Mouse (Mus musculus) small intestine, adult 2 months (tissue): ENCODE measurements around the gene Cyp2c23. TPM values are rescaled to one million over a fixed set of nuclear protein-coding genes. Genes with fewer than 3 reads are reported as not detected.

Experiments
- H3K27ac ChIP-seq: fragments of 200-500 bp; 2 replicates; pipeline ENCODE4 v1.5.1; 2012; ENCODE audit warnings: low read depth, low read length, control low read depth, inconsistent platforms; ENCODE audit not compliant: insufficient read depth
- H3K27me3 ChIP-seq: fragments of 200-500 bp; 2 replicates; pipeline ENCODE4 v1.6.1; 2012; ENCODE audit warnings: mild to moderate bottlenecking, moderate library complexity, low read length, inconsistent platforms; ENCODE audit not compliant: control insufficient read depth, insufficient read depth
- H3K36me3 ChIP-seq: fragments of 200-500 bp; 2 replicates; pipeline ENCODE4 v1.6.1; 2012; ENCODE audit warnings: mild to moderate bottlenecking, low read length, control low read depth, inconsistent platforms; ENCODE audit not compliant: control insufficient read depth, insufficient read depth
- H3K4me1 ChIP-seq: fragments of 200-500 bp; 2 replicates; pipeline ENCODE4 v1.6.1; 2012; ENCODE audit warnings: low read length, inconsistent platforms, mixed read lengths; ENCODE audit not compliant: control insufficient read depth, insufficient read depth, insufficient read length
- H3K4me3 ChIP-seq: fragments of 200-500 bp; 2 replicates; pipeline ENCODE4 v1.5.1; 2012; ENCODE audit warnings: low read depth, mild to moderate bottlenecking, control low read depth, inconsistent platforms, low read length, moderate library complexity
- CTCF ChIP-seq: fragments of 200-500 bp; IDR thresholded peaks from 2 replicates; pipeline ENCODE4 v1.5.1; 2012; ENCODE audit warnings: low read depth, mild to moderate bottlenecking, control low read depth, inconsistent platforms, low read length, moderate library complexity, mixed read lengths; ENCODE audit not compliant: insufficient replicate concordance, insufficient read length; ENCODE audit errors: extremely low read depth
- POLR2A ChIP-seq: fragments of 200-500 bp; IDR thresholded peaks from 2 replicates; pipeline ENCODE4 v1.6.1; 2012; ENCODE audit warnings: low read depth, mild to moderate bottlenecking, control low read depth, inconsistent platforms, low read length, moderate library complexity
- WGBS: fragments of 180-500 bp; shearing (Covaris S2); methylation state at CpG from one replicate; pipeline ENCODE4 v1.1.7; 2018; 5-methylcytosine and 5-hydroxymethylcytosine counted together
- polyA plus RNA-seq: library from polyadenylated mRNA; depleted of rRNA; stranded (reverse); fragments of >200 nt; gene quantifications from 2 replicates; pipeline ENCODE4 v1.2.3, GENCODE M21; 2012

Gene Cyp2c23
- polyA plus RNA-seq, 1 experiment, result 0.71 TPM

DNA sequence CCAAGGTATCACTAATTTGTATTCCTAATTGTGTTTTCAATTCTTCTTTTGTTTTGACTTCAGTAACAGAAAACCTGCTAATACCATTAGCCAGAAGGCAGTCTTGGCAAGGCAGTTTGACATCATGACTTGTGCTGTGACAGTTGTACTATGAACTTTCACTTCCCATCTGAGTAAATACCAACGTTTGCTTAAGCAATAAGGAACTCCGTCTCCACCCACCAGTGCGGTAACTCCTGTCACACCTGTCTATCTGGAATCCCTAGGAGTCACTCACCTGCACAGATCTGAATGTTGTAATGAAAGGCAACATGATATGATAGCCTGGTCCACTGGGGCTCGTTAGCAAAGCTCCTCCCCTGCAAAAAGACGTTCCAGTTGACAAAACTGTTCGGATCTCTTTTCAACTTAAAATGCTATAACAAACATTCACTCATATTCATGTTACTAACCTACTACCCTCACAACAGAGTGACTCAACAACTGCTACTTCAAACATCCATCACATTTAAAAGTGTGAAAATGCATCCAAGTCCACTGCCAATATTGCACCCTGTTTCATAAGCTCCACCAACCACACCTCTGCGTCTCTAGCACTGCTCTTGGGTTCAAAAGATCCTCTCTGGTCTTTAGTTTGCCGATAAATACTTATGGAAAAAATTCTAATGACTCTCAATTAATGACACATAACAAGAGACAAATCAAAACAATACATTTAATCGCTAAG, 38.5 kb upstream of the Cyp2c23 start:
- H3K36me3 ChIP-seq, result peaks cover 10% of the 10 kb centered on the region
- TF ChIP-seq CTCF (no peak), POLR2A (no peak)
- peak overlapping the region; percentile 83 for H3K27ac ChIP-seq
- H3K27me3 ChIP-seq, result no peaks in the 10 kb centered on the region
- H3K4me3 ChIP-seq, result no peak overlapping the region
- WGBS, result 29% methylated on average over 9 of the region's 9 CpGs
- peaks cover 8% of the 10 kb centered on the region; the same call in 1 of the 2 replicates for H3K4me1 ChIP-seq

DNA sequence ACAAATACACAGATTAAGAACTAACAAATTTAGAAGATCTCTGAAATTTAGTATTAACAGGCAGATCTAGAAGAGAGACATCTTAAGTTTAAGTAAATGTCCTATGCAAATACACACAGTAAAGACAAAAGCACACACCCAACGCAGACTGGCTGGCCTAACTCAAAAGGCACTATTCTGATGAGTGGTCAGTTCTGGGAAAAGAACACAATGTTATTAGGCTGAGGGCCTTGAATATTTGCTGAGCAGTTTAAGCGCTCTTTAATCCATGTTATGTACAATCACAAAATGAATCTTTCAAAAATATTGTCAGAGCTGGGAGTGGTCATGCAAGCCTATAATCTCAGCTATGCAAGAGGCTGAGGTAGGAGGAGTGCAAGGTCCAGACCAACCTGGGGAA, 35.7 kb upstream of the Cyp2c23 start:
- Histone ChIP-seq H3K27ac (peak overlapping the region; percentile 64), H3K27me3 (no peaks in the 10 kb centered on the region), H3K4me1 (peaks cover 8% of the 10 kb centered on the region; the same call in 1 of the 2 replicates), H3K4me3 (no peak overlapping the region), H3K36me3 (peaks cover 17% of the 10 kb centered on the region)
- 89% methylated on average over 2 of the region's 2 CpGs for WGBS
- no peak for TF ChIP-seq POLR2A
- TF ChIP-seq CTCF, result no peak

DNA sequence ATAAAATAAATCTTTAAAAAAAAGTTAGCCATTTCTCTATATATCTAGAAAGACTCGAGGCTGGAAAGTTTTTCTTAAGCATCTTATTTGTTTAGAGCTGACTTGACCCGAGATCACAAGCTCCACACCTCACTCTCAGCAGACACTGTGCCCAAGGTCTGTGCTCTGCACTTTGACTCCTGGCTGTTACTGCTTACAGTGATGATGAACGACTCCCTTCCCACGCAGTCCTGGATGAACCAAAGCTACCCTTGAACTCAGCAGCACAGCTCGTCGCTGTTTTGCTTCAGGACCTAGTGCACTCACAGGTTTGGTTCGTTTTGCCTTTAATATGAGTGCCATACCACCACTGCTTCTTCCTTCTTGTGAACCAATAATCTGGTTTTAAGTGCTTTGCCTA, 34.8 kb upstream of the Cyp2c23 start:
- peaks cover 8% of the 10 kb centered on the region; the same call in 1 of the 2 replicates for H3K4me1 ChIP-seq
- TF ChIP-seq POLR2A, result no peak
- no peak for TF ChIP-seq CTCF
- 56% methylated on average over 7 of the region's 7 CpGs for WGBS
- H3K36me3 ChIP-seq, result peaks cover 24% of the 10 kb centered on the region
- H3K4me3 ChIP-seq, result no peak overlapping the region
- peak overlapping the region; percentile 64 for H3K27ac ChIP-seq
- H3K27me3 ChIP-seq, result no peaks in the 10 kb centered on the region

DNA sequence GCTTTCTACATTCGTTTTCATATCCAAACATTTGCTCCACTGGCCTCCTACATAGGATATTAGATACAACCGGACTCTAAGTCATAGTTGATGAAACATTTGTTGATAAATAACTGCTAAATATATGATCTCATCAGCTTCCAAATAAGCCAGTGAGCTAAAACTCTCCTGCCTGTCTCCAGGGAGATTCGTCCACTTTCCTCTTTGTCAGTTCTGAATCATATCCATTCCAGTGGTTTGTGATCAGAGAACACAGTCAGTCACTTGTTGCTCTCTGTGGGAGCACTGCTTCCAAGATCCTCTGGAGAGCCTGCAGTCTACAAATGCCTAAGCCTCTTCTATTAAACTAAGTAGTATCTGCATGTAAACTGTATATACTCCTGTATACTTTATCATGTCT, 31.2 kb upstream of the Cyp2c23 start:
- H3K4me1 ChIP-seq, result peaks cover 6% of the 10 kb centered on the region; the same call in 1 of the 2 replicates
- H3K4me3 ChIP-seq, result no peak overlapping the region
- TF ChIP-seq POLR2A (no peak), CTCF (no peak)
- H3K36me3 ChIP-seq, result peaks cover 37% of the 10 kb centered on the region
- H3K27ac ChIP-seq, result no peak overlapping the region
- no peaks in the 10 kb centered on the region for H3K27me3 ChIP-seq
- 84% methylated on average over 3 of the region's 3 CpGs for WGBS

DNA sequence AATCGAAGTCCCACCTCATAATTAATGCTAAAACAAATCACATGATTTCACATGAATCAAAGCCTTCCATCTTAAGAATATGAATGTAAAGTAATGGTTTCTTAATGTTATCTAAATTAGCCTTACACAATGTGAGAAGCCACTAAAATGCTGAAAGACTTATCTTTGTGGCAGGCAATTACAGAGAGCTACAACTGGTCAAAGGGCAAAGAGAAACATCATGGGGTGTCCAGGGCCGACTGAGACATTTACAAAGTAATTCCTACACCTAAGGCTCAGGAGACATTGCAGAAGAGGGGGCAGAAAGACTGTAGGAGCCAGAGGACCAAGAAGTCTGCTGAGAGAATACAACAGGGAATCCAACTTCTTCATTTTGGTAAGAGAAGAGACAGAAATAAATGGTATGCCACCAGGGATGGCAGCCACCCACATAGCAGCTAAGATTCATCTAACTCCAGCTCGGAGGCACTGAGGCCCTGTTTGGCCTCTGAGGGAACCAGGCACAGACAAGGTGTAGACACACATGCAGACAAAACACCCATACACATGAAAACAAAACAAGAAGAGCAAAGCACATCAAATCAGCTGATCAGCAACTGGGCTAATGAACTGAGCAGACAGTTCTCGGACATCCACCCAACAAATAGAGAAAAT, 26.3 kb upstream of the Cyp2c23 start:
- Histone ChIP-seq H3K27ac (peak overlapping the region; percentile 76), H3K27me3 (no peaks in the 10 kb centered on the region), H3K4me3 (no peak overlapping the region), H3K36me3 (peaks cover 42% of the 10 kb centered on the region), H3K4me1 (peaks cover 4% of the 10 kb centered on the region; the same call in 1 of the 2 replicates)
- TF ChIP-seq POLR2A (no peak), CTCF (no peak)
- 52% methylated on average over 4 of the region's 4 CpGs for WGBS

DNA sequence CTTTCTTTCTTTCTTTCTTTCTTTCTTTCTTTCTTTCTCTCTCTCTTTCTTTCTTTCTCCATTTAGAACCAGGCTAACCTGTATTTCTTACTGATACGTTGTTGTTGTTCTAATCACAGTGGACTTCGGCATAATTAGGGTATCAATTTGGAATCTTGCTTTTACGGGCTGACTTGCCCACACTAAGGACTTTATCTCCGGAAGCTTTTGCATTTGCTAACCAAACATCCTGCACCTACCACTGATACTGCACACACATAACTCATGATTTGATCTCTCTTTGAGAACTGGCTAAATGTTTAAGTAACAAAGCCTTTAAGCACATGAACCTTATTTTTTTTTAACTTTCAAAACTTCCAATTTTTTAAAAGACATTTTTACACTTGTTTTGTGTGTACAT, 21.4 kb upstream of the Cyp2c23 start:
- TF ChIP-seq POLR2A (no peak), CTCF (no peak)
- WGBS, result 31% methylated on average over 4 of the region's 4 CpGs
- Histone ChIP-seq H3K4me1 (peaks cover 4% of the 10 kb centered on the region; the same call in 1 of the 2 replicates), H3K36me3 (peaks cover 39% of the 10 kb centered on the region), H3K27ac (no peak overlapping the region), H3K4me3 (no peak overlapping the region), H3K27me3 (no peaks in the 10 kb centered on the region)

DNA sequence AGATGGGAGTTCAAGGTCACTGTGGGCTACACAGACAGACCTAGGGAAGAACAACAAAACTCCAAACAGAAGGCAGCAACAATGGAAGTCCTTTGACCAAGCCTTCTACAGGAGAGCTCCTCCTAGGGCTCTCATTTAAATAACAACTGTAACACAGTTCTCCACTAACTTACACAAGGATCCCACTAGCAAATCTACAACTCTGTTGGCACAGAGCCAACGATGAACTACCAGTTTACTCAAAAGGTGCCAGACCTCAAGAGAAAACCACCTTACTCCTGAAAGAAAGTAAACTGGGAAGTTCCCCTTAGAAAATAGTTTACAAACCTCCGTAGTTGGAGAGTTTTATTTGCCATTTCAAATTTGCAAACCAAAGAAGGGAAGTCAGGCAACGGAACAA, 20.3 kb upstream of the Cyp2c23 start:
- WGBS, result 25% methylated on average over 3 of the region's 3 CpGs
- H3K36me3 ChIP-seq, result peaks cover 44% of the 10 kb centered on the region
- no peak for TF ChIP-seq POLR2A
- no peak for TF ChIP-seq CTCF
- H3K27ac ChIP-seq, result peak overlapping the region; percentile 22; the same call in 1 of the 2 replicates
- peaks cover 3% of the 10 kb centered on the region; the same call in 1 of the 2 replicates for H3K4me1 ChIP-seq
- no peaks in the 10 kb centered on the region for H3K27me3 ChIP-seq
- no peak overlapping the region for H3K4me3 ChIP-seq
